Mouse (Mus musculus) right cerebral cortex, postnatal 10 days (tissue): ENCODE measurements at regions not wholly inside any gene's neighbourhood (a gene's known extent, or its start where the extent isn't known, plus 50 kb on each side); places are given as distances from the start of the nearest gene placed in this dataset.
A peak's percentile ranks its signal among the peaks of the same experiment; 100 is the strongest.
"Not testable (repeated sequence)": the region's sequence is repeated elsewhere in the genome, so short reads cannot be mapped to it uniquely, and the experiment has no call there.

Experiments
- DNase-seq, 2 experiments: peaks; one replicate each; pipeline ENCODE4 v3.0.0; 2021; ENCODE audit warnings: low spot score in 2 of 2

DNA sequence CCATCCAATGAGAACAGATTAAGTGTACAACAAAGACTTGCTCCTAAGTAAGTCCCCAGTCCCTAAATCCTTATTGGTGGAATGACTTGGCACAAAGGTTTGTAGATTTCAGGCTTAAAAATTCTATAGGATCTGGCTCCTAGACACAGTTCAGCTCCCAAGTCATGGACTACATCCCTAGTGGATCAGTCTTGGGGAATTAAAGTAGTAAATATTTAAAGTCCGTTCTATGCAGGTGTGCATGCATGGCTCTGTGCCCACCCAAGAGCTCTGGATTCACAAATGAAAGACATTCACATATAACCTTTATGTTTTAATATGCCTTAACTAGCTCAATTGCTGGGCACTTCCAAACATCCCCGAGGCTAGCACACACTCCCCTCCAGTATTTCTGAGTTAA, 162.8 kb downstream of the Akr1d1 start:
- DNase-seq = no peak

DNA sequence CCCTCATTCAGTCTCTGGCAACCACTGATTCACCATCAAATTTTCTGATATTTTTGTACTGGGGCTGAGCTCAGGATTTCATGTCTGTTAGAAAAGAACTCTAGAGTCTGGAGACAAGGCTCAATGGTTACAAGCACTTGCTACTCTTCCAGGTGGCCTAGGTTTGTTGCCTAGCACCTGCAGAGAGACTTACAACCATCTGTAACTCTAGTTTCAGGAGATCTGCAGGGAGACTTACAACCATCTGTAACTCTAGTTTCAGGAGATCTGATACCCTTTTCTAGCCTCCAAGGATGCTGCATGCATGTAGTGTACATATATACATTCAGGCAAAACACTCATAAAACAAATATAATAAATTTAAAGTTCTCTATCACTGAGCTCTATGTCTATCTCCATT, 166.1 kb downstream of the Akr1d1 start:
- no peak for DNase-seq

DNA sequence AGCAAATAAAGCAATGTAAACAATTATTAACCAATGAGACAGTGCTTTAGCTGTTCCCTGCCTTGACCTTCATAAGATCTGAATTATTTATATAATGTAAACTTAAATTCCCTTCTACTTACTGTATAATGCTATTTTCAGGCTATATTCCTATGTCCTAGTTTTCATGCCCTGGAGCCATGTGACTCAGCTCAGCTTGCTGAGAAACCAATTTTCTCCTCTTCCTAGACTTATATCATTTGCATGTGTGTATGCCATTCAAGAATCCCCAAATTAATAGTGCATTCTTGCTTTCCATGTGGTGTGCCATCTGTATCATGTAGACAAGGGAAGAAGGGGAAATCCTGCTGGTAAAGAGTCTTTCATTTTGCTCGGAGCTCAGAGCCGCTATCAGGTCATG, 166.7 kb upstream of the Trim24 start:
- DNase-seq = no peak

DNA sequence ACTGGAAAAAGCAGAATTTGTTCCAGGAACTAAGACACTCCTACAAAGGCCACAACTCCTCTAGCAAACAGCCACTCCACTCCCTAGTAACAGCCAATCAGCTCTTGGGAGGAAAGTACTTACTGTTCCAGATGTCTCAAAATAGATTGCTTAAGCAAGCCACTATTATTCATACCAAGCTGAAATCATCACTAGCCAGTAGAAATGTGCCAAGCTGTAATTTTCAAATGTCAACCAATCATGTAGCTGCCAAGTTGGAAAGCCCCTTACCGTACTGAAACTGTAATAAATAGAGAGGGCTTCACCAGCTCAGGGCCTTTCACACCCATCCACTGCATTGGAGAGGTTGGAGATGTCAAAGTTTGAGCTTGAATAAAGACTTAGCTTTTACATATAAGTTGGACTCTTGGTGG, 164.9 kb upstream of the Trim24 start:
- DNase-seq = no peak

DNA sequence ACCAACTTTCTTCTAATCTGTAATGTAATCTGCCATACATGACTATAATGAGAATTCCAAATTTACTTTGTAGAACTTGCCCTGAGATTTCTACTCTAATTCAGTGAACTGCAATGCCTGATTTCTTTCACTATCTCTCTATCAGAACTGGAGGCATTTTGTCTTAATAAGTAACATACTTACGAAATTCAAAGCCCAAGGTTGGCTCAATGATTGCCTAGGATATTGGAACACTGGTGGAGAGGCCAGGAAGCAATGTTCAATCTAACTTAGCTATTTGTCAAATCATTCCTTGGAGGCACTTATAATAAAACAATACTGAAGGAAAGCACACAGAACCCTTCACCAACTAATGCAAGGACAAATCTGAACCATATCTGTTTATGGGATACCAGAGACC, 162.9 kb upstream of the Trim24 start:
- not testable (repeated sequence) for DNase-seq

DNA sequence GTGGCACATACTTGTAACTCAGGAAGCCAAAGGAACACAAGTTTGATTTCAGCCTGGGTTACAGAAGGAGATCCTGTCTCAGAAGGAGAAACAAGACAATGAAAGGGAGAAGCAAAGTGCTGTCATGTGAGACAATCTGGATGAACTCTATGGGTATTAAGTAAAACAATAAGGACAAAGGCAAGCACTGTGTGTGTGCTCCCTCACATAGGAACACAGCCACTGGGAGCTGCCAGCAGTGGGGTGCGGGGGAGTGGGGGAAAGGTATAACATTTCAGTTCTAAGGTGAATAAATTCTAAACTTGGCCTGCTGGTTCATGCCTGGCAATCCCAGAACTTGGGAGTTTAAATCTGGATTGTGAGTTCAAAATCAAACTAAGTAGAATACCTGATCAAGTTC, 158.8 kb upstream of the Trim24 start:
- DNase-seq = no peak

DNA sequence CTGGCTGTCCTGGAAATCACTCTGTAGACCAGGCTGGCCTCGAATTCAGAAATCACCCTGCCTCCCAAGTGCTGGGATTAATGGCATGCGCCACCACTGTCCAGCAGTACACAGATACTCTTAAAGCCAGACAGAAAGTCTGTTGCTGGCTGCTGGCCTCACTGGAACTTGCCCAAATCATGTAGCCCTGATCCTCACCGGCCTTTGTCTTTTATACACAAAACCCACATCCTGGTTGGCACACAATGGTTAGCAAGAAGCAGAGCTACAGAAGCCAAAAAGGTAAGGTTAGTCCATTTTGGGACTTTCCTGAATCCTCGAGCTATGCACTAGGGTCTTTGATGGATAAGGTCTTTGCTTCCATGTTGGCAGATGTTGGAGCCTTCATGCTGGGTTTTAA, 157.2 kb upstream of the Trim24 start:
- DNase-seq = no peak

DNA sequence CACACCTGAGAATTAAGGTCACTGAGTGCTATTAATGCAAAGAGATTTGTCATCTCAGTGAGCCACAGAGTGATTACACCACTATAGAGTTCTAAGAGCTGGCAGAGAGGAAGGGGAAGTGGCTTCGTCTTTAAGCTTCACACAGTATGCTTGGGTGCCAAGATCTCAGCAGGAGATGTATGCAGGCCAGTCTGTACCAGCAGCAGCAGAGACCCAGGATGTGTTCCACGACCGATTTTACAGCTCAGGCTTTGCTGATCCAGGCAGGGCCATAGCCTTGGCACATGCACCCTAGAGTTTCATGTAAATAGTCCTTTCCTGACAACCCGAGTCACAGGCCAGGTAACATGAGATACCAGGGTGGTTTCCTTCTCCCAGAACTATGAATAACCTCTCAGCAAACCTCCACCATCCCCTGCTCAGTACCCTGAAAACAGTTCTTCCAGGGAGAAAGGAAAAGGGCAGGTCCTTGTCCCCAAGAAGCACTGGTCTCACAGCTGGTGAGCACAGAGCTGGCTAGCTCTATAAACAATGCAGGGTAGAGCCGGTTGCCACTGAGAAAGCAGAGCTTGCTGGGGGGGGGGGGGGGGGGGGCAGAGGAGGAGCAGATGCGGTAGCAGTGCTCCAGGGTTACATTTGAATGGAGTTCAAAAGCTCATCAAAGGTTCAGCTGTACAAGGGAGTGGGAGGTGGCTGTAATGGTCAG, 156.2 kb upstream of the Trim24 start:
- peak in 1 of 2 experiments; percentile 25 for DNase-seq

DNA sequence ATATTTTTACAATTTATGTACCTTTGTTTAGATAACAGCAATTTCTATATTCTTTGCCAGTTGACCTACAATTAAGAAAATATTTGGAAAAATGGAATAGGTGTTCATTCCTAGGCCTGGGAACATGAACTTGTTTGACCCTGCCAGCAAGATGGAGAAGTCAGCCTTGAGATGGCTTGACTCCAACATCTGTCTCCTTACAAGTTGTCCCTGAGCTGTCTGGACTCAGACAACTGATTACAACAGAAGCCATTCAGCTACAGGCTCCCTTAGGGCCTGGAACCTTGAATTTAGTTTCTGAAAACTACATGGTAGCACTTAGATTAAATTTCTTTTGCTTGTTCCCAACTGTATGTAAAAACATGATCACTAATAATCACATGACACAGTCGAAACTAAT, 148.9 kb upstream of the Trim24 start:
- no peak for DNase-seq

DNA sequence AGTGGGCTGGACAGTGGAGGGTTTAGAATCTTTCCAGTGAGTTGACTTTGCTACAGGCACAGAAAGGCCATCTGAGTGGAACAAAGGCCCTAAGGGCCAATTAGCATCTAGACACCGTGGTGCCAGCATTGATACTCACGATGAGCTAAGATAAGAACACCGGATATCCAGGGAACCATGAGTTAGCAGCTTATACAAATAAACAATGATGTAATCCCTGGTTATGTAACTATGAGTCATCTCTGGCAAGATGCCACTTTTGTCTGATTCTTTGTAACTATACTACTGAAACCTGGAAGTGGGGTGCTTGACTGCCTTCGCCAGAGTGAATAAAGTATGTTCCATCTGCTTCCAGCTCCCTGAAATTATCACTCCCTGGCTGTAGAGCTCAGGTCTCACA, 147.3 kb upstream of the Trim24 start:
- no peak for DNase-seq

DNA sequence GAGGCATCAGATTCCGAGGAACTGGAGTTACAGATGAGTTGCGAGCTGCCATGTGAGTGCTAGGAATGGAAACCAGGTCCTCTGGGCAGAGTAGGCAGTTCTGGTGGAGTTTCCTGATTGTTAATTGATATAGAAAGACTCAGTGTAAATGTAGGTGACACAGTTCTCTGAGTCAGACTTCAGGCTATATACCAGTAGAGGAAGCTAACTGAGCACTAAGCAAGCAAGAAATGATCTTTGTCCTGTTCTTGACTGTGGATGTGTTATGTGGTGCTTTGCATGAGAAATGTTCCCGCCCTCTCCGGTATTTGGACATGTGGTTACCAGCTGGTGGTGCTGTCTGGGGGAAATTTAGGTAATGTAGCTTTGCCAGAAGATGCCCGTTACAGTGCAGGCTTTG, 146.4 kb upstream of the Trim24 start:
- DNase-seq = no peak

DNA sequence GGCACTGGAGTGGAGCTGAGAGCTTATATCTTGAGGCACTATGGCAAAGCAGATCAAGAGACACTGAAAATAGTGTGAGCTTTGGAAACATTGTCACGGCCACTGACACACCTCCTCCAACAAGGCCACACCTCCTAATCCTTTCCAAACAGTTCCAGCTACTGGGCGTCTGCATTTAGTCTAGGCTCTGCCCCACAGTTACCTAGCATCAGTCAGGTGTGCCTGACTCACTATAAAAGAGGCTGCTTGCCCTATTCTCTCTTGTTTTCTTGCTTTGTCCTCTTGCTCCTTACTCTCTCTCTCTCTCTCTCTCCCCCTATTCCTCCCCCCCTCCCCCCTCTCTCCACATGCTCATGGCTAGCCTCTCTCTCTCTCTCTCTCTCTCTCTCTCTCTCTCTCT, 142.0 kb upstream of the Trim24 start:
- DNase-seq = no peak

DNA sequence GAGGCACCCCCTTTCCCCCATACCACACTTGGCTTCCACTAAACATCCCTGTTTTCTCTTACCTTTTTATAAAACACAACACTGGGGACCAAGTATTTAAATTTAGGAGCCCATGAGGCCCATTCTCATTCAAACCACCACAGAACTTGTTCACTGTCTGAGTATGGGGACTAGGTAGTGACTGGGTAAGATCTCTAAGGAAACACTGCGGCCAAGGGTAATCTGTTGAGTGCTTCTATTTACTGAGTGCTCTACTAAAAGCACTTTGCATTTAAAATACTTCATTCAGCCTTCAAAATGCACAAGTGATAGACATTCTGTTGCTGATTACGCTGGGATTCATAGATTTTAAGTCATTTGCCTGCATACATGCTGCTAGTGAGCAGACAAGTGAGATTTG, 141.4 kb upstream of the Trim24 start:
- DNase-seq = no peak

DNA sequence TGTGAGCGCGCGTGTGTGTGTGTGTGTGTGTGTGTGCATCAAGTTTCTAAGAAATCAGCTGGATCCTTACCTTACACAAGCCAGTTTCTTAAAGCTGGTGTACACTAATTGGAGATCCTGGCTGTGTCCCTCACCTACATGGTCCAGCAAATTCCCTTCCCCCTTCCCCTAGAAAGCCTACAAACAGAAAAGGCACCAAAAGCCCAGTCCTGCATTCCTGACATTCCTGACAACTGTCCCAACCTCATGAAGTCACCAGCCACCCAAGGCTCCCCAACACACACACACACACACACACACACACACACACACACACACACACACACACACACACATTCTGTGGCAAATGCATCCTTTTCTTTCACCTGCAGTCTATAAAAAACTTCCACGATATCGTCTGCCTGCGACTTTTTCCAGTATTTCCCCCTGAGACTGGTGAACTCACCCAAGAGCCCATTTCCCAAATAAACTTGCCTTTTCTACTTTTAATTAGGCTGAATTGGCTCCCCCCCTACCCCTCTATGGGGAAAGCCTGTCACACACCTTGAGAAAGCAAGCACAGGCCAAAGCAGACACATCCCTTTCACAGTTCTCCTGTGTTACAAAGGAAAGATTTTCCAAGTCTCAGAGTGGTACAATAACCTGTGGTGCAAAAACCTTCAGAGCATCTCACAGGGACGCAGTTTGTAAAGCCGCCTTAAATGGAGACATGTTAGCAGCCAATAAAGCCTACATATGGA, 139.9 kb upstream of the Trim24 start:
- no peak for DNase-seq

DNA sequence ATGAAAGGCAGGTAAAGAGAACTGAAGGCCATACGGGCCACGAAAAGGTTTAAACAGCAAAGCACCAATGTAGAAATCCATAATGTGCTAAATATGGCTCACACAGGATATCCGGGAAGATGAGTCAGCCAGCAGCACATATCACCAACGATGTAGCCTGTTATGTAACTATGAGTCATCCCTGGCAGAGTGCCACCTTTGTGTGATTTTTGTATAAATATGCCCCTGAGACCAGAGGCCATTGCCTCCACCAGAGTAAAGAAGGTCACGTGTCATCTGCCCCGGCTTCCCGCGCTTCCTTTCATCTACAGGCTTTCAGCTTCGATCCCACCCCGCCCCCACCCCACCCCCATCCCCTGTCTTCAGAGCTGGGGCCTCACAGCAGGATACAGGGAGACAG, 138.2 kb upstream of the Trim24 start:
- DNase-seq = peak; percentile 52 to 57

DNA sequence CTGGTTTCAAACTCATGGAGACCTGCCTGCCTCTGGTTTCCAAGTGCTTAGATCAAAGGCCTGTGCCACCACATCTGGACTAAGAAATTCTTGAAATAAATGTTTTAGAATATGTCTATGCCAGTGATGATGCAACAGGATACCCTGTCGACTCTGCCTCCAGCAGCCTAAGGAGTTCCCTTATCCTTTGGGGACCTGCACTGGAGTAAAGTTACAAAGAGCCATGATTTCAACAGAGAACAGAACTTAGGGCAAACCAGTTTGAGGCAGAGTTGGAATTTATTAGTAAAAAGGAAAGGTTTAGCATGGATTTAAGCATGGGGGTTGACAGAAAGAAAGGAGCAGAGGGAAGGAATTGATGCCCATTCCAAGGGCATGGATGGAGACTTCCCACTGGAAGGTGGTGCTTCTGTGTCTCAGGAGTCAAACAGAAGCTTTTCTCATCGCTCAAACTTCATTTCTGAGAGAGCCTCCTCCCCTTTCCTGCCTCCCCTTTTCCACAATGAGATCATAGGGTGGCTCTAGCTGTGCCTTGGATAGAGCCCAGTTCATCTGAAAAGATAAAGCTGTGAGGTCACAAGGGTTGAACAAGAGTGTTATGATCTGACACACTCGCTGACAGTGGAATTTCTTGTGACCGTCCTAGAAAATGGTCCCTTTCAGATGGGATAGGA, 135.2 kb upstream of the Trim24 start:
- no peak for DNase-seq

DNA sequence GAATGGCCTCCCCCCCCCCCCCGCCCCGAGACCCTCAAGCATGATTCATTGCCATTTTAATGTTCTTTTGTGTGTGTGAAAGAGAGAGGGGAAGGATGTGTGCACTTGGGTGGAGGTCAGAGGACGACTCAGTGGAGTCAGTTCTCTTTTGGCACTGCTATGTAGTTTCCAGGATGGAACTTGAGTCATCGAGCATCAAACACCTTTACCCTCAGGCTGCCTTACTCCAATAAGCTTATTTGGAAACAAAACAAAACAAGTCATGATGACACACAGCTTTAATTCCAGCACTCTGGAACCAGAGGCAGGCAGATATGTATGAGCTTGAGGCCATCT, 134.7 kb upstream of the Trim24 start:
- no peak for DNase-seq

DNA sequence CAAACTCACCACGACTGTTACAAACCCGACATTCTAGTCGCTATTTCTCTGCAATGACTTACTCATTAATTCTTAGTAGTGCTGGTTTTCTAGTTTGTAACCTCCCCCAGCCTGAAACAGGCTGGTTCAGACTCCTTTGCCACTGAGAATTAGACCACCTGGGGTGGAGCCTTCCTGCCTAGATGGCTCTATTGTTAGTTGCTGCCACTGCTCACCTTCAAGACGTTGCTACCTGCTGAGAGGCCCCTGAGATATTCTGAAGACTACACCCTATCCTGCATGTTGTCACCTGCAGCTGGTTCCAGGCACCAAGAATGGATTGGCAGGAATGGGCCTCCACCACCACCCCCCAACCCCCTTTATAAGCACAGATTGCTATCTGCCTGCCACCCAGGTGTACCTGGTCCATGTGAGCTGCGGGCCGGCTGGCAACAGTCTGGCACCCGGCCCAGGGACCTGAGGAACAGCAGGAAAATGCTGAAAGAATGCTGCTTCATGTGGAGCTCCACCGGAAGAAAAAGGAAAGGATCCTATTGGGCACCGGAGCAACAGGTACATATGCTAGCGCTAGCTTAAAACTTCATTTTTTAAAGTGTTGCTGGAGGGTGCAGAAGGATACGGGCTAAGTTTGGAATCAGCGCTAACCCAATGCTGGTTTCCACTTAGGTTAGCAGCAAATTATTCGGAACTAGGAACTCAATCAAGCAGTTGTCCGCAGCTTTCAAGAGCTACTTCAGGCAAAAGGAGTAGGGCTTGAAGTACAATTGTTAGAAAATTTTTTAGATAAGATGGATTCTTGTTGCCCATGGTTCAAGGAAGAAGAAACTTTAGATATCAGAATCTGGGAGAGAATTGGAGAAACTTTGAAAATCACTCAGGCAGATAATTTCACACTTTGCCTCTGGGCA, 129.4 kb upstream of the Trim24 start:
- DNase-seq = no peak

DNA sequence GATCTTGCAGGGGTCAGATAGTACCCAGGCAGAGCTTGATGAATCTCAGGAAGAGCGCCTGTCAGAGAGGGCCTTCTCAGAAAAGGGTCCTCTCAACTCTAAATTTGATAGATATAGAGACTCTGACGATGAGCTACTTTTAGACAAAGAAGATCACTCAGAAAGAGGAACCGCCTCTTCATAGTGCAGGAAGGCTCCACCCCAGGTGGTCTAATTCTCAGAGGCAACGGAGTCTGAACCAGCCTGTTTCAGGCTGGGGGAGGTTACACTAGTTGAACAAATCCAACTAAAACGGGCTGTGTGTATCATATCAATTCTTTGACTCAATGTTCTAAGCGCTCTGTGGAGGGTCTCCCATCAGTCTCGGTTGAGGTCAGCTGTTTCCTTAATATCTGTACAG, 128.7 kb upstream of the Trim24 start:
- not testable (repeated sequence) for DNase-seq

DNA sequence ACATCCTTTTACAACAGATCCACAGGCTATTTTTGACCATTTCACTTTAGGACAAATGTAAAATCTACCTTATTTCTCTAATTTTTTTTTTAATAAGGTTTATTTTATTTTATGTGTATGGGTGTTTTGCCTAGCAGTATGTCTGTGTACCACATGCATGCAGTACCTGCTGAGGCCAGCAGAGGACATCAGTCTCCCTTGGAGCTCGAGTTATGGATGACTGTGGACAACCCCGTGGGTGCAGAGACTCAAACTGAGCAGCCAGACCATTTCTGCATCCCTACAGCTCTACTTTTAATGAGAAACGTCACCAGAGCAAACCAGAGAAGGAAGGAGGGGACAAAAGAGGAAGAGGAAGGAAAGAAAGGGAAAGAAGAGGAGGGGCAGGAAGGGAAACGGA, 125.9 kb upstream of the Trim24 start:
- no peak for DNase-seq

DNA sequence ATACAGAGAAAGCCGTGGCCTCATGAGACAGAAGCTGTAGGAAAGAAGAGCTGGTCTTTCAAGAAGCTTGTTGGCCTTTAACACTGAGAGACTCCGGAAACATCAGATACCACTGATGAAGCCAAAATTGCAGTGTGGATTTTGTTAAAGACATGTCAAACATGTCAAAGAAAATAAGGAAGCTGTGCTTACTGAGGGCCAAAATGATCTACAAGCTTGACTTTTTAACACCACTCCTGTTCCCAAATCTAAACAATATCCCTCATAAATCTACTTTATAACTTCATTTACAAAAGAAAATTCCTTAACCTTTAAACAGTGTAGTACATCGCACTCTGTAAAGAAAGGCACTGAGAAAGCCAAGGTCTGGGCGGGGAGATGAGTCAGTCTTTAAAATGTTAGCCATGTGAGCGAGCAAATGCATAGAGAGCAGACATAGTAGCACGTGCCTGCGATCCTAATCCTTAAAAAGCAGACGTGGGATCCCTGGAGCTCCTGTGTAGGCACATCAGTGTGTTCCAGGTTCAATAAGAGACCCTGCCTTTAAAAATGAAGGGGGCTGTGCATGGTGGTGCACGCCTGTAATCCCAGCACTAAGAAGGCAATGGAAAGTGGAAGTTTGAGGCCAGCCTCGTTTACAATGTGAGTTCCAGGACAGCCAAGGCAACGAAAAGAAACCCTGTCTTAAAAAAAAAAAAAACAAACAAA, 125.1 kb upstream of the Trim24 start:
- DNase-seq = no peak

DNA sequence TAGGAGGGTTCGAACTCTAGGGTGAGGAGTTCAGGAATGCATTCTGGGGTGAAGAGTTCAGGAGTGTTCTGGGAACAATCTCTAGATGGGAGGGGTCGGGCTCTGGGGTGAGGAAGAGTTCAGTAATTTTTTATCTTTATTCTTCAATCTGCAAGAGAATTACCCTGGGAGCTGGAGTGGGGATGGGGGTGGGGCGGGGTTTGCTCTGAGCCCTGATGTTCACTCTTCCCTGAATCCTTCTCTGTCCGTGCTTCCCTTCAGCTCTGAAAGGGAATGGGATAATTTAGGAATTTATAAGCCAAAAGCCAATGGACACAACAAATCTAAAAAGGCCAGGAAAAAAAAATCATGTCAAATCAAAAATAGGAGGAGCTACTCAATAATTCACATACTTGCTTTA, 122.8 kb upstream of the Trim24 start:
- DNase-seq = not testable (repeated sequence)
